Mouse (Mus musculus) liver, embryonic 15.5 days (tissue): Measurements from ENCODE around the gene Cdk5rap1. TPM values are rescaled to one million over a fixed set of nuclear protein-coding genes. Genes with fewer than 3 reads are reported as not detected.

Experiments used
- ATAC-seq: fragments of 200-750 bp; cut with Nextera tagmentation; 2 replicates; pipeline ENCODE4 v1.8.0; 2017; ENCODE audit warnings: moderate number of reproducible peaks, mild to moderate bottlenecking, moderate library complexity; ENCODE audit not compliant: insufficient read depth
- H3K27ac ChIP-seq: fragments of 300-500 bp; sonication (generic); replicated peaks from 2 replicates; pipeline ENCODE4 v1.5.1; 2015; ENCODE audit warnings: mild to moderate bottlenecking, inconsistent platforms
- H3K27me3 ChIP-seq: fragments of 300-500 bp; sonication (generic); 2 replicates; pipeline ENCODE4 v1.6.1; 2015; ENCODE audit warnings: mild to moderate bottlenecking, inconsistent platforms
- H3K36me3 ChIP-seq: fragments of 300-500 bp; sonication (generic); replicated peaks from 2 replicates; pipeline ENCODE4 v1.6.1; 2015; ENCODE audit warnings: moderate library complexity, mild to moderate bottlenecking, inconsistent platforms
- H3K4me1 ChIP-seq: fragments of 300-500 bp; sonication (generic); replicated peaks from 2 replicates; pipeline ENCODE4 v1.6.1; 2015; ENCODE audit warnings: inconsistent platforms
- H3K4me2 ChIP-seq: fragments of 300-500 bp; sonication (generic); 2 replicates; pipeline ENCODE4 v1.6.1; 2015; ENCODE audit warnings: moderate library complexity, mild to moderate bottlenecking, inconsistent platforms
- H3K4me3 ChIP-seq: fragments of 300-500 bp; sonication (generic); replicated peaks from 2 replicates; pipeline ENCODE4 v1.5.1; 2015; ENCODE audit warnings: mild to moderate bottlenecking, inconsistent platforms
- H3K9ac ChIP-seq: fragments of 300-500 bp; sonication (generic); 2 replicates; pipeline ENCODE4 v1.6.1; 2015; ENCODE audit warnings: moderate library complexity, mild to moderate bottlenecking, inconsistent platforms
- H3K9me3 ChIP-seq: fragments of 300-500 bp; sonication (generic); replicated peaks from 2 replicates; pipeline ENCODE4 v1.6.1; 2016; ENCODE audit warnings: inconsistent platforms
- WGBS: fragments of 180-500 bp; shearing (Covaris S2); methylation state at CpG from one replicate; pipeline ENCODE4 v1.1.7; 2015; ENCODE audit warnings: mixed read lengths; ENCODE audit not compliant: insufficient replicate concordance; 5-methylcytosine and 5-hydroxymethylcytosine counted together
- polyA plus RNA-seq: library from polyadenylated mRNA; unstranded; fragments of >200 nt; fragmentation: Nextera tagmentation; extraction: Ambion mirVana; gene quantifications from 2 replicates; pipeline ENCODE4 v1.2.1, GENCODE M21; 2015

Gene Cdk5rap1
- polyA plus RNA-seq, 1 experiment from 2014 or later, result 12.8 TPM

DNA sequence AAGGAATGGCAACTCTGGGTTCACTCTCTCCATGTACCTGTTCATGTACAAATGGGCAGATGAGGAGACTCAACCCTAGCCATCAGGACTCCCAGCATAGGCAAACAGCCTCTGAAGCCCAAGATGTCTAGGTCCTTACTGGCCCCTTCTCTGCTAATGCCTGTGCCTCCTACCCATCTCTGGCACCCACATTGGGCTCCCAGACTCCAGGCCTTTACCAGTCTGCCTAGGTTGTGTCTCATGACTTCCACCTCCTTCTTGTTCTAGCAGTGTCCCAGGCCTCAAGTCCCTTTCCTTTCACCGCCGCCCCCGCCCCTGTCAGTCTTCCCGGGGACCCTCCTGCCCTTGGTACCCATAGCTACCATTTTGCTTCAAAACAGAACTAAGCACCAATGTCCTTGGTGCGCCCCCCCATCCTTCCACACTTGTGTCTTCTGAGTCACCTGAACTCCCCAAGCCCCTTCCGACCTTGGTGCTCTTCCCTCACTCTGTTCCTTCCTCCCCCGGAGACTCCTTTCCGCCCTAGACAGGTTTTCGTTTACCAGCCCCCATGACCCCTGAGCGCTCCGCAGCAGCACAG lies 34.3 kb upstream of the Cdk5rap1 start:
- peaks cover 16% of the 10 kb centered on the region for H3K4me1 ChIP-seq
- H3K9ac ChIP-seq, result peak overlapping the region; percentile 57
- ATAC-seq, result no peak
- no peak overlapping the region for H3K27ac ChIP-seq
- H3K4me2 ChIP-seq, result peak overlapping the region; percentile 93
- peak overlapping the region; percentile 67 for H3K4me3 ChIP-seq
- peaks cover 53% of the 10 kb centered on the region for H3K27me3 ChIP-seq
- no peaks in the 10 kb centered on the region for H3K9me3 ChIP-seq
- H3K36me3 ChIP-seq, result no peaks in the 10 kb centered on the region
- 31% methylated on average over 11 of the region's 11 CpGs for WGBS

GRCm38 (mm10) chr2:154405447-154405994 lies 32.7 kb upstream of the Cdk5rap1 start:
- Histone ChIP-seq H3K27me3 (peaks cover 47% of the 10 kb centered on the region), H3K9ac (no peak overlapping the region), H3K4me1 (peaks cover 16% of the 10 kb centered on the region), H3K4me2 (no peak overlapping the region), H3K27ac (no peak overlapping the region), H3K36me3 (no peaks in the 10 kb centered on the region), H3K4me3 (no peak overlapping the region), H3K9me3 (no peaks in the 10 kb centered on the region)
- WGBS, result 60% methylated on average over 5 of the region's 5 CpGs
- no peak for ATAC-seq

DNA sequence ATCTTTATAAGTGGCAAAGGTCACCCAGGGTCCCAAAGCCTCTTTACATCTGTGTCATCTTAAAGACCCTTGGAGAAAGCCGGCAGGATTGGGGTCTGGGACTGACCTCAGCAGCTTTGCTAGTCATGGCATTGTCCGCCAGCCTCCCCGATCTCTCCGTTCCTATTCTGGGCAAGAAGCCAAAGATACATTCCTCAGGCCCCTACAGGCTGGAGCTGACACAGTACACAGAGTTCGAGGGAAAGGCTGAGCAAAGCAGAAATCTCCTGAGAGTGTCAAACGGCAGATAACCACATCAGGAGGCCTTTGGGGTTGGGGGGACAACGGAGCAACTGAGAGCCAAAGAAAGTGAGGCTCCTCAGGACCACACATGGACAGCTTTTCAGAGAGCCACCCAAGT lies 30.0 kb upstream of the Cdk5rap1 start:
- Histone ChIP-seq H3K4me2 (no peak overlapping the region), H3K36me3 (no peaks in the 10 kb centered on the region), H3K4me1 (peaks cover 9% of the 10 kb centered on the region), H3K27me3 (peaks cover 26% of the 10 kb centered on the region), H3K27ac (no peak overlapping the region), H3K4me3 (no peak overlapping the region), H3K9me3 (no peaks in the 10 kb centered on the region), H3K9ac (no peak overlapping the region)
- 37% methylated on average over 7 of the region's 7 CpGs for WGBS
- no peak for ATAC-seq

DNA sequence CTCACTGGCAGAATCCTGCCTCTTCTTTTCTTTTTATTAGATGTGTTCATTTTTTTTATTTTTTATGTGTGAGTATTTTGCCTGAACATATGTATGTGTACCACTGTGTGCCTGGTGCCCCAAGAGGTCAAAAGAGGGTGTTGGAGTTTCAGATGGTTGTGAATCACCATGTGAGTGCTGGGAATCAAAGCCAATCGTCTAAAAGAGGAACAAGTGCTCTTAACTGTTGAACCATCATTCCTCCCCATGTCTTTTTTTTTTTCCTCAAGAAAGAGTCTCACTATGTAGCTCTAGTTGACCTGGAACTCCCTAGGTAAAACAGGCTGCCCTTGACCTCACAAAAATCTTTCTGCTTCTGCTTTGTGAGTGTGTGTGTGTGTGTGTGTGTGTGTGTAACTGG lies 29.2 kb upstream of the Cdk5rap1 start:
- H3K4me3 ChIP-seq, result no peak overlapping the region
- H3K9ac ChIP-seq, result no peak overlapping the region
- peaks cover 18% of the 10 kb centered on the region for H3K27me3 ChIP-seq
- 8% methylated on average over 1 of the region's 1 CpGs for WGBS
- H3K4me2 ChIP-seq, result no peak overlapping the region
- peaks cover under 1% of the 10 kb centered on the region; the same call in 1 of the 2 replicates for H3K4me1 ChIP-seq
- no peak for ATAC-seq
- no peaks in the 10 kb centered on the region for H3K9me3 ChIP-seq
- H3K27ac ChIP-seq, result no peak overlapping the region
- no peaks in the 10 kb centered on the region for H3K36me3 ChIP-seq

DNA sequence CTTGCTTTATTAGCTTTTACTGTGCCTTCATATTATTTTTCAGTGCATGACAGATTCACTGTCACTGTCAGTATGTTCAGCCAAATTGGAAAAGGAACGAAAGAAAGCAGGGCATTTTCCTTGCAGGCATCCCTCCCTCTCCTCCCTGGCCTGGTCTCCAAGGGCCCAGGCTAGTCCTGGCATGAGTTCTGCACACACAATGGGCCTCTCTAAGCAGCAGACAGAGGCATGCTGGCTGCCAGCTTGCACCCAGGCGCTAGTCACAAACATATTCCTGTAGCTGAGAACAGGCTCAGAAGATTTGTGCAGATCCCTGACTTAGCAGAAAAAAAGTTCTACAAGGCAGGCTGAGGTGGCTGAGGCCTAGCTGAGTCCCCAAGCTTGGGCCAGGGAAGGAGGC lies 26.5 kb upstream of the Cdk5rap1 start:
- Histone ChIP-seq H3K4me2 (no peak overlapping the region), H3K9me3 (no peaks in the 10 kb centered on the region), H3K4me3 (no peak overlapping the region), H3K9ac (no peak overlapping the region), H3K36me3 (no peaks in the 10 kb centered on the region), H3K4me1 (no peaks in the 10 kb centered on the region), H3K27ac (no peak overlapping the region), H3K27me3 (no peaks in the 10 kb centered on the region; the same call in 1 of the 2 replicates)
- no peak for ATAC-seq
- 76% methylated on average over 2 of the region's 2 CpGs for WGBS

DNA sequence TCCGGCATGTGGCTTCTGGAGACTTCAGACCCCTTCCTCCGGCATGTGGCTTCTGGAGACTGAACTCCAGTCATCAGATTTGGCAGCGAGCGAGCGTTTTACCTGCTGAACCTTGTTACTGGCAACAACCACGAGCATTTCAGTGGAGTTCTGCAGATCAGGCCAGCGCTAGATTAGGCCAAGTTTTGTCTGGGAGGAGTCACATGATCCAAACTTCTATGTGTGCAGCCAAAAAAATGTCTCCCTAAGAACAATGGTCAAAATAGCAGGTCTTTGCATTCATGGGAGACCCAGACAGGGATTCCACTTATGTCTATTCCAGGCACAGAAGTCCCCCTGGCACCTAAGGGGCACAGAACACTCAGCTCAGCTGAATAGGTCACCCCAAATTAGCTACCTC lies 25.5 kb upstream of the Cdk5rap1 start:
- 67% methylated on average over 7 of the region's 7 CpGs for WGBS
- Histone ChIP-seq H3K27me3 (no peaks in the 10 kb centered on the region; the same call in 1 of the 2 replicates), H3K9me3 (no peaks in the 10 kb centered on the region), H3K27ac (no peak overlapping the region), H3K4me2 (no peak overlapping the region), H3K9ac (no peak overlapping the region), H3K4me3 (no peak overlapping the region), H3K4me1 (no peaks in the 10 kb centered on the region), H3K36me3 (no peaks in the 10 kb centered on the region)
- no peak for ATAC-seq

DNA sequence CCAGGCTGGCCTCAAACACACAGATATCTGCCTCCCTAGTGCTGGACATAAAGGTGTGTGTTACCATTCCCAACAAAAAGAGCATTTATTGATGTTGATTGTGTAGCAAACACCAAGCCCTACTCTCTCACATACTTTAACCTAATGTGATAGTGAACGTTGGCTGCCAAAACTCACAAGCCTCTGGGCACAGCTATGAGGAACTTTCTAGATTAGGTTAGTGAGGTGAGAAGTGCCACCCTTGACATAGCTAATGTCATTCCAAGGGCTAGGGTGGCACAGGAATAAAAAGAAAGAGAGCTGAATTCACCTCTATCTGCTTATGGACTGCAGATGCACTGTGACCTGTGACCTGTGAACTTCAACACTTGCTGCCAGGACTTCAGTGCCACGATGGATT lies 23.7 kb upstream of the Cdk5rap1 start:
- H3K27ac ChIP-seq, result no peak overlapping the region
- H3K4me3 ChIP-seq, result no peak overlapping the region
- no peaks in the 10 kb centered on the region for H3K9me3 ChIP-seq
- H3K27me3 ChIP-seq, result no peaks in the 10 kb centered on the region
- H3K4me2 ChIP-seq, result no peak overlapping the region
- H3K9ac ChIP-seq, result no peak overlapping the region
- WGBS, result 54% methylated on average over 2 of the region's 2 CpGs
- no peak for ATAC-seq
- H3K4me1 ChIP-seq, result no peaks in the 10 kb centered on the region
- no peaks in the 10 kb centered on the region for H3K36me3 ChIP-seq

DNA sequence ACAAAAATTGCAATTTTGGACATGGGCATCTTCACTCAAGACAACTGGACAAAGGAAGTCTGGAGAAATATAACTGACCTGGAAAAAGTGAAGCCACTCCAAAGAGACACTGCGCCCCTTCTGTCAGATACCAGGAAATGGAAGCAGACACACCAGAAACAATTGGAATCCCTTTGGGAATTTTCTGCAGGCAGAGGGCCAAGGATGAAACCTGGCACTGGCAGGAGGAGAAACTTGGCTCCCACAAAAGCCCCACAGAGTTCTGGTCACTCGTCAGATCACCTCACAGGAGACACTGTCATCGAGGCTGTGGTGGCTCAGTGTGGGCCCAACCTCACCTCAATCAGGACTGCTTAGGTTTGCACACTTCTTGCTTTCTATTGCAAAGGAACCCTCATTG lies 21.8 kb upstream of the Cdk5rap1 start:
- Histone ChIP-seq H3K4me1 (no peaks in the 10 kb centered on the region; the same call in 1 of the 2 replicates), H3K9me3 (no peaks in the 10 kb centered on the region), H3K4me2 (no peak overlapping the region), H3K4me3 (no peak overlapping the region), H3K9ac (no peak overlapping the region), H3K27ac (no peak overlapping the region), H3K36me3 (no peaks in the 10 kb centered on the region), H3K27me3 (no peaks in the 10 kb centered on the region)
- no peak for ATAC-seq
- WGBS, result 61% methylated on average over 3 of the region's 3 CpGs

GRCm38 (mm10) chr2:154390180-154390964 lies 17.6 kb upstream of the Cdk5rap1 start:
- Histone ChIP-seq H3K27ac (peak overlapping the region; percentile 29), H3K4me3 (no peak overlapping the region), H3K4me2 (no peak overlapping the region), H3K9me3 (no peaks in the 10 kb centered on the region), H3K27me3 (no peaks in the 10 kb centered on the region), H3K4me1 (no peaks in the 10 kb centered on the region; the same call in 1 of the 2 replicates), H3K36me3 (no peaks in the 10 kb centered on the region), H3K9ac (no peak overlapping the region)
- ATAC-seq, result peak; percentile 85
- WGBS, result 63% methylated on average over 11 of the region's 11 CpGs

- Histone ChIP-seq H3K9ac (no peak overlapping the region), H3K9me3 (no peaks in the 10 kb centered on the region), H3K4me3 (no peak overlapping the region), H3K4me2 (no peak overlapping the region), H3K27ac (no peak overlapping the region), H3K4me1 (0 out of 2 replicates have a peak, but pooled peaks cover 3% of the 10 kb centered on the region), H3K27me3 (no peaks in the 10 kb centered on the region), H3K36me3 (no peaks in the 10 kb centered on the region)
- 69% methylated on average over 7 of the region's 7 CpGs for WGBS
- ATAC-seq, result no peak
Observed at GRCm38 (mm10) chr2:154379103-154379502, 6.3 kb upstream of the Cdk5rap1 start.

GRCm38 (mm10) chr2:154374807-154375601 lies 2.2 kb upstream of the Cdk5rap1 start:
- Histone ChIP-seq H3K4me1 (peaks cover 23% of the 10 kb centered on the region), H3K9me3 (no peaks in the 10 kb centered on the region), H3K9ac (no peak overlapping the region), H3K4me3 (no peak overlapping the region), H3K27me3 (no peaks in the 10 kb centered on the region), H3K4me2 (no peak overlapping the region), H3K36me3 (no peaks in the 10 kb centered on the region), H3K27ac (no peak overlapping the region)
- no peak for ATAC-seq
- WGBS, result 71% methylated on average over 6 of the region's 6 CpGs
